Mouse (Mus musculus) left cerebral cortex, postnatal 14 days (tissue): ENCODE data around the gene Sgta. TPM values are rescaled to one million over a fixed set of nuclear protein-coding genes. Genes with fewer than 3 reads are reported as not detected.

ENCODE experiments used
- DNase-seq, 2 experiments: peaks; one replicate each; pipeline ENCODE4 v3.0.0; 2021 to 2022; ENCODE audit warnings: low spot score in 2 of 2, mixed read lengths in 1 of 2
- intact Hi-C: fragments of 180-260 bp; cut with DNase I; formaldehyde crosslinking; loops from one replicate; pipeline ENCODE4 v1.15.1; 2025
- microRNA-seq, 2 experiments: library from miRNA; unstranded; fragments of <30 nt; microRNA quantifications; one replicate each; pipeline ENCODE4 v1.2.0; 2022
- total RNA-seq, 2 experiments: library from RNA; stranded (reverse); gene quantifications; 2 replicates each; pipeline ENCODE4 v1.2.3; 2021

The Sgta gene
- total RNA-seq, 2 experiments from 2014 or later = 178 to 186 TPM

DNA sequence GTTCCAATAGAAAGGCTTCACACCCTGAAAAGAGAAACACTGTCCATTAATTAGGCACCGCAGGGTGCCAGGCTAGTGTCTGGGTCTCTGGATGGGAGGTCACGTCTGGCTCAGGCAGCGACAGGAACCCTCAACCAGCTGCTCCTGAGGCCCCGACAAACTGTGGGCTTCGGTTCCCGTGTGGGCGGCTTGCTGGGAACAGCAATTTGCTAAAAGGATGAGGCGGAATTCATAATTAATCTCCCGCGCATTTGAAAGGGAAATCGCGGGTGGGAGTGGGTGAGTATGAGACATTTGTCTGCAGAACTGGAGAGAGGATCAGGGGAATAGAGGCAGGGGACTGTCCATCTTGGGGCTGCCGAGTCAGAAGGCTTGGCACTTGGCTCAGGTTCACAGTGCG, 62.0 kb downstream of the Sgta start:
- intact Hi-C loops = loop anchor here (2.0 to 5.0 kb wide), 5 partner anchors 43 to 251 kb away; no protein-coding TSS in a partner anchor
- peak in 1 of 2 experiments; percentile 58 for DNase-seq

DNA sequence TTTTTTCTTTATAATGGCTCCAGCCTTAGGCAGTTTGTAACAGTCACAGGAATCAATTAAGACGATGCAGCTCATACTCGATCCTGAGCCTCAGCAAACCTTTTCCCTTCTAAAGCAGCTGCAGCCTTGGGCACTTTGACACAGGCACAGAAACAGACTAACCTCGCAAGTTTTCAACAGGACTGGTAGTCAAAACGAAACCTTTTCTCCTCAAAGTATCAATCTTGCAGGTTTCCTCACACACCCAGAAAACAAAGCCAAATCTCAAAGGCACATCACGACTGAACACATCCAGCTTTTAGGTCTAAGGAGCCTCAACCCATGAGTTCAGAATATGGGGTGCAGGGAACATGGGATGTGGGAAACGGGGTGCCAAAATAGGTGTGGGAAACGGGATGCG, 62.6 kb downstream of the Sgta start:
- no peak for DNase-seq
- intact Hi-C loops = loop anchor here (5.0 kb wide), 4 partner anchors 85 to 250 kb away; no protein-coding TSS in a partner anchor

DNA sequence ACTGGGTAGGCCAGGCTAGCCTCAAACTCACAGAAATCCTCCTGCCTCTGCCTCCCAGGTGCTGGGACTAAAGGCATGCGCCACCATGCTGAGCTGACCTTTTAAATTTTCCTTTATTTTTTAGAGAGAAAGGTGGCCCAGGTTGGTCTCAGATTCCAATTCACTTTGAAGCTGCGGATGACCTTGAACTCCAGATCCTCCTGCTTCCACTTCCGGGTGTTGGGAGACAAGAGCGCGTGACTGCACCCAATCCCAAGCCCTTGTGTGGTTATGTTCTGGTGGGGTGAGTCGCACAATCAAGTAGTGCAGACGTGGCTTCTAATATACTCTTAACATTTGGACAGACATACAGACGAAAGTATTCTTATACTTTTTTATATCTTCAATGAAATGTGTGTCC, 63.5 kb downstream of the Sgta start:
- no peak for DNase-seq
- intact Hi-C loops = loop anchor here (5.0 kb wide), 4 partner anchors 86 to 249 kb away; no protein-coding TSS in a partner anchor

DNA sequence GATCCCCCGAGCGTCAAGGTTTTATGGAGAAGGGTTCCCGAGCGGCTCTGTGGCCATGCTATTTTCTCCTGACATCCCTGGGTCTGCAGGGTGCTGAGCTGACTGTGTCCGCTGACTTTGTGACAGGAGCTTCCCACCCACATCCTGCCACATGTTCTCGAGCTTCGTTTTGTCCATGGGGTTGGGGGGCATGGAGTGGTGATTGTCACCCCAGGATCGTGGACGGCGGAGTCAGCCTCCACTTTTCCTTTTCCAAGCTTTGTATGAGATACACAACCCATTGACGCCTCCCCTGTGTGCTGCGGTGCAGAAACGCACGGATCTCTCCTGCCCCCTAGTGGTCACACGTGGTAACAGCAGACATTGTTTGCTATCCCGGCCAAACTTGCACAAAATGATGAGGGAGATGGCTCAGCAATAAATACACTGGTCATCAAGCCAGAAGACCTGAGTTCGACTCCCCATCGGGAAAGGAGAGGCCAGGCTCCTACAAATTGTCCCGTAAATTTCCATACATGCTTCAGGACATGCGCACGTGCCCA, 64.8 kb downstream of the Sgta start:
- intact Hi-C loops = loop anchor here (2.0 to 5.0 kb wide), 5 partner anchors 66 to 248 kb away; no protein-coding TSS in a partner anchor
- DNase-seq = peak; percentile 86 to 88

DNA sequence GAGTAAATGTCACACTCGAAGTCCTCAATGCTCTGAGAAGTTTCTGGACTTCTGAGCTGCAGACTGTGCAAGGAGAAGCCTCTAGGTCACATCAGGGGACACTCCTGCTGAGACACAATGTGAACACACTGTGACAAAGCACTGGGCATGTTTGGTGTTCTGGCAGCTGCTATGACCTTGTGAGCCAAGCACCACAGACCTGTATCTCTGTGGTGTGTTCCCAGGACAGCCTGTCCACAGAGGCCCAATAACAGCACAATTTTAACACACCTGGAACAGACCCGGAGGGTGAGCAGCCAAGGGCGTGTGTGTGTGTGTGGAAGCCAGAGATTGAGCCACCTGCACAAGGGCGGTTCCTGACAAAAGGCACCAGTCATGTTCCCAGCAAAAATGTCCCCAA, 65.4 kb downstream of the Sgta start:
- intact Hi-C loops = loop anchor here (2.0 to 5.0 kb wide), 5 partner anchors 66 to 247 kb away; no protein-coding TSS in a partner anchor
- no peak for DNase-seq

Small RNAs within 50 kb of the gene (microRNA-seq; reads per million reads assigned to microRNA genes)
- 0 reads per million in 2 experiments for gene Mir5615-1
- gene Mir5615-2 = 0 reads per million in 2 experiments

Other genes with a start within 250 kb of the Sgta start
- 1 to 10 TPM; 2.5 to 2.9 TPM for gene Jsrp1, start 246.7 kb downstream of the Sgta start, total RNA-seq
- 100 to 1,000 TPM; 433 to 483 TPM for gene Oaz1, start 233.5 kb downstream of the Sgta start, total RNA-seq
- 10 to 100 TPM; 30.0 to 33.0 TPM for gene Lingo3, start 216.1 kb downstream of the Sgta start, total RNA-seq
- 10 to 100 TPM; 46.4 to 52.7 TPM for gene Lsm7, start 205.0 kb downstream of the Sgta start, total RNA-seq
- gene Sppl2b, start 204.9 kb downstream of the Sgta start, total RNA-seq = 10 to 100 TPM; 81.8 to 89.3 TPM
- under 1 TPM; 0.13 to 0.18 TPM for gene Tmprss9, start 188.3 kb downstream of the Sgta start, total RNA-seq
- 100 to 1,000 TPM; 145 to 157 TPM for gene Timm13, start 159.2 kb downstream of the Sgta start, total RNA-seq
- gene Lmnb2, start 141.9 kb downstream of the Sgta start, total RNA-seq = 10 to 100 TPM; 19.7 to 20.1 TPM
- gene Gadd45b, start 130.1 kb downstream of the Sgta start, total RNA-seq = 10 to 100 TPM; 11.9 to 12.5 TPM
- gene Gng7, start 45.2 kb downstream of the Sgta start, total RNA-seq = 100 to 1,000 TPM; 120 to 135 TPM
- gene Diras1, start 34.5 kb downstream of the Sgta start, total RNA-seq = 100 to 1,000 TPM; 113 to 117 TPM
- 10 to 100 TPM; 70.9 to 76.3 TPM for gene Slc39a3, start 22.8 kb downstream of the Sgta start, total RNA-seq
- gene Thop1, start 9.9 kb upstream of the Sgta start, total RNA-seq = 10 to 100 TPM; 51.1 to 51.2 TPM
- gene Creb3l3, start 38.7 kb upstream of the Sgta start, total RNA-seq = under 1 TPM; 0.15 to 0.44 TPM
- 100 to 1,000 TPM; 116 to 122 TPM for gene Map2k2, start 45.7 kb upstream of the Sgta start, total RNA-seq
- gene Zbtb7a, start 75.0 kb upstream of the Sgta start, total RNA-seq = 10 to 100 TPM; 74.8 to 76.0 TPM
- gene Pias4, start 107.7 kb upstream of the Sgta start, total RNA-seq = 10 to 100 TPM; 23.7 to 29.9 TPM
- 100 to 1,000 TPM; 936 to 941 TPM for gene Eef2, start 116.5 kb upstream of the Sgta start, total RNA-seq
- 10 to 100 TPM; 72.2 to 73.3 TPM for gene Dapk3, start 122.8 kb upstream of the Sgta start, total RNA-seq
- gene 4930442H23Rik, start 123.7 kb upstream of the Sgta start, total RNA-seq = not detected
- under 1 TPM in 1 of 2 experiments, not detected in 1; 0.17 TPM for gene Nmrk2, start 141.9 kb upstream of the Sgta start, total RNA-seq
- 100 to 1,000 TPM; 196 to 211 TPM for gene Atcay, start 170.7 kb upstream of the Sgta start, total RNA-seq
- gene Zfr2, start 173.0 kb upstream of the Sgta start, total RNA-seq = 10 to 100 TPM; 66.1 to 66.7 TPM
- gene Matk, start 192.8 kb upstream of the Sgta start, total RNA-seq = 100 to 1,000 TPM; 226 to 227 TPM
- gene Mrpl54, start 206.8 kb upstream of the Sgta start, total RNA-seq = 10 to 100 TPM; 39.0 to 41.4 TPM
- 10 to 100 TPM; 34.8 to 35.8 TPM for gene Apba3, start 206.8 kb upstream of the Sgta start, total RNA-seq
- gene Tjp3, start 231.4 kb upstream of the Sgta start, total RNA-seq = under 1 TPM; 0.15 to 0.47 TPM
- 100 to 1,000 TPM; 391 to 396 TPM for gene Pip5k1c, start 232.8 kb upstream of the Sgta start, total RNA-seq